Mouse (Mus musculus) heart, postnatal 14 days (tissue): ENCODE results near the gene Ngdn. TPM values are rescaled to one million over a fixed set of nuclear protein-coding genes. Genes with fewer than 3 reads are reported as not detected.
A peak's percentile ranks its signal among the peaks of the same experiment; 100 is the strongest.
"Not testable (repeated sequence)": the region's sequence is repeated elsewhere in the genome, so short reads cannot be mapped to it uniquely, and the experiment has no call there.

Experiments
- DNase-seq, 2 experiments: peaks; one replicate each; pipeline ENCODE4 v3.0.0; 2021 to 2022
- intact Hi-C: fragments of 180-260 bp; cut with DNase I; formaldehyde crosslinking; loops from one replicate; pipeline ENCODE4 v1.15.1; 2025
- total RNA-seq, 2 experiments: library from RNA; stranded (reverse); gene quantifications; 2 replicates each; pipeline ENCODE4 v1.2.3; 2021

Gene Ngdn
- total RNA-seq, 2 experiments from 2014 or later: 23.4 to 28.4 TPM

DNA sequence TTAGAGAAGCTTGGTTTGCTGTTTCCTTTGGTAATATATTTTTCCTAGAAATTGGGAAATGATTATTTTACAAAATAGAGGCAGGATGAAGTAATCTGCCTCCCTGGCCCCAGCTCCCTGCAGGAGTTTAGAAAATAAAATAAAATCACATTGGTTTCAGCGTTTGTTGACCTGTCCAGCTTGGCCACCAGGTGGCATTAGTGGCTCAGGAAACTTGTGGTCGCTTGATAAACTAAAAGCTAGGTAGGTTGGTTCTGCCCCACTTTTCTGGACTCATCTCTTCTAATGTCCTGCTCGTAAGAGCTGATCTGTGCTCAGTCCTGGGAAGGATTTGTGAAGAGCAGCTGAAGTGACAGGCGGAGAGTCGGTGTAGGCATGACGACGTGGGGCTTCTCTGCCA, 9.0 kb downstream of the Ngdn start:
- DNase-seq: peak; percentile 55 to 72
- intact Hi-C loops: no loop called here

DNA sequence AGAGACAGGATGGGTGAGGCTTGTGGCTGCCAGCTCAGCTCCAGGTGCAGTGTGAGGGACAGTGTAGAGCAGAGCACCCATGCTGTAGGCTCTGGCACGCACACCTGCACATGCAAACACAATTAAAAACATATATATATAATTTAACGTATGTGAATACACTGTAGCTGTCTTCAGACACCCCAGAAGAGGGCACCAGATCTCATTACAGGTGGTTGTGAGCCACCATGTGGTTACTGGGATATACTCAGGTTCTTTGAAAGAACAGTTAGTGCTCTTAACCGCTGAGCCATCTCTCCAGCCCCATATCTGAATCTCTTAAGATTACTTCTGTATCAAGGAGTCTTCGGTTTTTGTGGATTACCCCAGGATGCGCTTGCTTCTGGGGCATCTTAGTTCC, 10.3 kb downstream of the Ngdn start:
- intact Hi-C loops: loop anchor here (1.0 kb wide), 1 partner anchor 54 kb away; no protein-coding TSS in a partner anchor
- no peak for DNase-seq

DNA sequence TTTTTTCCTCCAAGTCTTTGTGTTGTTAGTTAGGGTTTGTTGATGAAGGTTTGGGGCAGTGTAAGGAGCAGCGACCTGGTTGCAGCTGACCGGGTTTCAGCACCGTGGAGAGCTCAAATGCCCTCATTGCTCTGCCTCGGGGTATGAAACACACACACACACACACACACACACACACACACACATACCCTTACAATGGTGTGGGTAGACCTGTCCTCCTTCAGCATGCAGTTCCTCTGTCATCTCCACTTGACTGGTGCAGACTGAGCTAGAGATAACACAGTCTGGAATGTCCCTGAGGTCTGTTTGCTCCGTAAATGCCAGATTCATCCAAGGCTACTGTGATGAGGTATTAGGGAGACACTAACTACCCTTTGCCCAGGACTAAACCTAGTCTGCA, 12.0 kb downstream of the Ngdn start:
- DNase-seq: no peak
- intact Hi-C loops: loop anchor here (1.0 kb wide), 1 partner anchor 73 kb away; no protein-coding TSS in a partner anchor

DNA sequence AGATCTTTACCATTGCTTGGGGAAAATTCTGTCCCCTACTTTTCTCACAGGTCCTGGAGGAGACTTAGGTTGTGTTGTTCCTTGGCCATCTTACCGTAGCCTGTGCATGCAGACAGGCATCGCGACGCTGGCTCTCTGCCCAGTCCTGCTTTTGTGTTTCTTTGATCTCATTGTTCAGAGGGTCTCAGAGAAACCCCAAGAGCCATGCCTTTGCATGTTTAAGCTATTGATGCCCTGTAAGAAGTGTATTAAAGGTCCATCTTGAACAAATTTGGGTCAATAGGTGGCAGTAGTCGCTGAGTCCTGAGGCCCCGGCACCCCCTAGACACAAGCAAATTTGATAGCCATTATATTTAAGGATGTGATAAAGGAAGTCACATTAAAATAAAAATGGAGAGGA, 12.4 kb downstream of the Ngdn start:
- no peak for DNase-seq
- intact Hi-C loops: loop anchor here (1.0 kb wide), 1 partner anchor 73 kb away; no protein-coding TSS in a partner anchor

DNA sequence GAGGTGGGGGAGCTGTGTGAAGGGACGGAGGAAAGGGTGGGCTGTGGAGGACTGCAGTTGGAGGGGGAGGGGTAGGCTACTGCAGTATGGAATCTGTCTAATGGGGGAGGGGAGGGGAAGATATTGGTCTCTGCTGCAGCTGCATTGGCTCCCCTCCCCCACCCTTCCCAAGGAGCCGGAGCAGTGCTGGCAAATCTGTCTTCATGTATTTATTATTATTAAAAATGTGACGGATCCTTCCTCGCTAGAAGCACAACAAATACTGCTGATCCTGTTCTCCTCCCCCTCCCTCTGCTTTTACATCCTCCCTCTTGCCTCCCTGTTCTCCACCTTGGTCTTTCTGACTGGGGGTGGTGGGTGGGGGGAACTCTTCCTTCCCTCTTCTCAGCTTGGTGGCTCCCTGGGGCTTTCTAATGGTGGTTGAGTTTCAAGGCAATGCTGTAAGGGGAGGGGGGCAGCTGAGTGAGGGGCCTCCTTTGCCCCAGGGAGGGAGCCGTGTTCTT, 13.1 kb downstream of the Ngdn start:
- DNase-seq: no peak
- intact Hi-C loops: no loop called here

DNA sequence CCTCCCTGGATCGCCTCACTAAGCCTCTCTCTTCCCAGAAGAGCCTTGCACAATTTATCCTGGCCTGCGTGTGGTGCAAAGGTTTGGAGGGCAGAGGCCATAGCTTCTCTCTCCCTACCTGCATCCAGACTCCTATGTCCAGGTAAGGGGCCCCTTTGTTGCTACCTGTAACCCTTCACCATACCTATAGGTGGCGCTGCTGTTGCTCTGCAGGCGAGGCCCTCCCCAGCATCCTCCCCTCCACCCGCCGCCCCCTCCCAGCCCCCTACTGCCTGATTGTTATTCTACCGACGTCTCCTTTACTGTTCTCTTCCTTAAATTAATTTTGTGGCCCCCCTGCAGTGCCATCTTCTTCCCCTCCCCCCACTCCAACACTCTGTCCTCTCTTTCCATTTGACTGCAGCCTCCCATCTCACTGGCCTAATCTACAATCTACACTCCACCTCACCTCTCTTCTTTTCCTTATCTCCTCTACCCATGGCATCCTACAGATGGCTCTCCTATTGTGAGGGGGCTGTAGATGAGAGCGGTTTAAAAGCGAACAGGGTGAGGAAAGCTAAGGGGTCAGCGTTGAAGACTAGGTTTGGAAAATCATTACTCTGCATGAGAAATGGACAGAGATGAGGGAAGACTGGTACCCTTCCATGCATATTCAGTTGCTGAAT, 13.9 kb downstream of the Ngdn start:
- intact Hi-C loops: no loop called here
- DNase-seq: peak in 1 of 2 experiments; percentile 28

DNA sequence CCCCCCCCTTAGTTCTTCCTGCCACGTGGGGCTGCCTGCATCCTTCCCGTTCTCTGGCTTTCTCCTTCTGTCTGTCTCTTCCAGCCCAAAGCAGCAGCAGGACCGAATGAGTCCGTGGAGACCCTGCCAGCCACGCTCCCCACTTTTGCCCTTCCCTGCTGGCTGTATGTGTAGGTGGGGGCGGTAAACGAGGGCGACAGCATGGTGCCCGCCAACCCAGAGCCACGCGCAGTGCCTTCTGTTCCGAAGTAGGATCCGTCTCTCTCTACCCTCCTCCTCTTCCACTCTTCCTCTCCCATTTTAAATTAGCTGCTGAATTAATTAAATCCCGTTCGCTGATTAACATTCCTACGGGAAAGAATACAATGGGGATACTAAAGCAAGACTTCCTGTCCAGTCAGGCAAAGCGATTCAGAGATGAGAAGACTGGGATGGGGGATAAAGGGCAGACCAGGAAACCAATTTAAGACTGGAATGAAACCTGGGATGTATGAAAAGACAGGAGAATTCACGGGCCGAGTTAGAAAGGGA, 17.5 kb downstream of the Ngdn start:
- no peak for DNase-seq
- intact Hi-C loops: no loop called here

DNA sequence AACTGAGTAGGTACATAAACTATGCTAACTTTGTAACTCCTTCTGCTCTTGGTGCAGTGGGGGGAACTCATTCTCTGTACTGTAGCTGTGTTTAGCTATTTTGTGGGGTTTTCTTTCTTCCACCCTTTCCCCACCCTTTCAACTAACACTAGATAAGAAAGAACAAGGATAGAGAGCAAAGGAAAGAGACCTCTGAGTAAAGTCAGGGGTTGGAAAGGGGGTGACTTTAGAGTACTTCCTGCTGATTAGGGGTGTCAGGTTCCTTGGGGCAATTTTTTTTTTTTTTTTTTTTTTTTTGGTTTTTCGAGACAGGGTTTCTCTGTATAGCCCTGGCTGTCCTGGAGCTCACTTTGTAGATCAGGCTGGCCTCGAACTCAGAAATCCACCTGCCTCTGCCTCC, 28.4 kb downstream of the Ngdn start:
- DNase-seq, intact Hi-C loops: not testable (repeated sequence)

DNA sequence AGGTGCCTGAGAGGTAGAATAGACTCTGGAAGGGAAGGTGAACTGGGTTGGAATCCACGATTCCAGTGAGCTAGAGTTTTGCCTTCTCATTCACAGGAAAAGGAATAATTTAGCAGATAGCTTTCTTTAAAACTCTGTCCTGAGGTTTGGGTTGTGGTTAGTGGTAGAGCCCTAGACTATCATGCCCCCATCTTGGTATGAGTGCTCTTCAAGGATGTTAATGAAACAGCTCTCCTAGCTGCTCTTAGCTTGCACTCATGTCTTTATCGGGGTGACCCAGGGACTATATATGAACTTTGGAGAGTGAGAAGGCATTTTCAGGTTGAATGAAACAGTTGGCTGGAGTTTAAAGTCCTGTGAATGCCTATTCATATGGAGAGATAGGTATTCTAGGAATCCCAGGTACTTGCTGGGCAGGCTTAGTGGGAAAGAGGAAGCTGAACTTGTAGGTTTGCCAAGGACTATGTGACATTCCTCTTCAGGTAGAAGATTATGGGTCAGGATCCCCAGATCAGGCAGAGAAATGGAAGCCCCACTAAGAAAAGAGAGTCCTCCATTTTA, 32.8 kb downstream of the Ngdn start:
- no peak for DNase-seq
- intact Hi-C loops: no loop called here

DNA sequence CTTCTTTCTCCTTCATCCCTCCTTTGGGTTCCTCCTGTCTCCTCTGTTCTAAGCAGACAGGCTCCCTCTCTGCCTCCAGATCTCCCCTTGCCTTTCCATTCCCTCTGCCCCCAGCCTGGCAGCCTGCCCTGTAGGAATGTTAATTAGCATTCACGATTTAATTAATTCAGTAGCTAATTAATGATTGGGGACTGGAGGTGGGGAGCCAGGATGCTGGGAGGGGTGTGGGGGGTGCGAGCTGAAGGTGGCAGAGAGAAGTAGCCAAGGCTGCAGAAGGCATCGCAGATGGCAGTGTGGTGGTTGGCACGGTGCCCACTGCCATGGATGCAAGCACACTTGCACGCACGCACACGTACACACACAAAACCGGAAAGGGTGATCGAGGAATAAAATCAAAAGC, 37.2 kb downstream of the Ngdn start:
- DNase-seq: no peak
- intact Hi-C loops: no loop called here

DNA sequence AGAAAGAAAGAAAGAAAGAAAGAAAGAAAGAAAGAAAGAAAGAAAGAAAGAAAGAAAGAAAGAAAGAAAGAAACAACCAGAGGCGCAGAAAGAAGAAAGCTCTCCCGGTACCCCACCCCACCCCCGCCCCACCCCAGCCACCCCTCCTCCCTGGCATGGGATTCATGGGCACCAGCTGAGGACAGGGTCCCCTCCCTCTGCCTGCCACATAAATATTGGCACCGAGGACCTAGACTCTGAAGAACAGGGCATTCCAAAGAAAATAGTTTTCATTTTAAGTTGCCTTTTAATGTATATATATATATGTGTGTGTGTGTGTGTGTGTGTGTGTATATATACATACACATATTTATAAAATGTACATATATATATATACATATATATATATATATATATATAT, 37.8 kb downstream of the Ngdn start:
- no peak for DNase-seq
- intact Hi-C loops: no loop called here

DNA sequence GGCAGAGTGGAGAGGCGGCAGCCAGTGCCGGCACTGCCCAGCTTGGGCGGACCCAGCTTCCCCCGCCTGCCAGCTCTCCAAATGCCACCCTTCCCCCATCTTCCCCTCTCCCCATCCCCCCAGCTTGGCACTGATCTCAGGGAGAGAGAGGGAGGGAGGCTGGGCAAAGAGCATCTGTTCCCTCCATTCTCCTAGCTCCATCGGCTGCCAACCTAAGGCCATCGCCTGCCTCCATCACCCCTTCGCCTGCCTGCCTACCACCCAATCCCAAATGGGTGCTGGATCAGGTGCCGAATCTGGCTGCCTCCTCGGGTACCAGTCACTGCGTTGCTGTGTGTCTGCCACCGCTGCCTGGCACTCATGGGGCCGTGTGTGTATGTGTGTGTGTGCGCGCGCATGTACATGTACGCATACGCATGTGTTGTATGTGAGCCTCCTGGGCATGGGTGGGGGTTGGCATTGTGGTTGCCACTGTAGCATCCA, 38.5 kb downstream of the Ngdn start:
- intact Hi-C loops: no loop called here

DNA sequence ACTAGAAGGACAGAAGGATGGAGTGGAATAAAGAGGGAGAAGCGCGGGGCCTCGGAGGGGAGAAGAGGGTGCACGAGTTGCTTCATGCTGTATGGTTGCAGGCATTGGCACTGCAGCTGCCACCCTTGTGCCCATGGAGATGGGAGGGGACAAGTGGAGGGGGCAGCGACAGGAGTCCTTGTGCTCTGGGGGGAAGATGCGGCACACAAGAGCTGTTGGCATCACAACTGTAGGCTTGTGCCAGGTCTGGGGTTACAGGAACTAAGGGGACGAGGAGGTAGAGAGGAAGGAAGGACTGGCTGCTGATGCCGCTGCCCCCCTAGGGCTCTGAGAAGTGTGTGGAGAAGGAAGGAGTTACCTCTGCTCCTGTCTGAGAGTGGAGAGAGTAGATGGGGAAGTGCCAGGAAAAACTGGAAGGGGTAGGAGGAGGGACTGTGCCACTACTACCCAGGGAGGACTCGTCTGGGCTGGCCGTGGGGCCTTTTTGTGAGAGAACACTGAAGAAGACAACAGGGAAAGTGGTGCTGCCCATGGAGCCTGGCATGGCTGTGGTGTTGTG, 39.0 kb downstream of the Ngdn start:
- intact Hi-C loops: no loop called here
- no peak for DNase-seq

More for the DNA sequence above, 38.5 kb downstream of the Ngdn start:
- DNase-seq: no peak

DNA sequence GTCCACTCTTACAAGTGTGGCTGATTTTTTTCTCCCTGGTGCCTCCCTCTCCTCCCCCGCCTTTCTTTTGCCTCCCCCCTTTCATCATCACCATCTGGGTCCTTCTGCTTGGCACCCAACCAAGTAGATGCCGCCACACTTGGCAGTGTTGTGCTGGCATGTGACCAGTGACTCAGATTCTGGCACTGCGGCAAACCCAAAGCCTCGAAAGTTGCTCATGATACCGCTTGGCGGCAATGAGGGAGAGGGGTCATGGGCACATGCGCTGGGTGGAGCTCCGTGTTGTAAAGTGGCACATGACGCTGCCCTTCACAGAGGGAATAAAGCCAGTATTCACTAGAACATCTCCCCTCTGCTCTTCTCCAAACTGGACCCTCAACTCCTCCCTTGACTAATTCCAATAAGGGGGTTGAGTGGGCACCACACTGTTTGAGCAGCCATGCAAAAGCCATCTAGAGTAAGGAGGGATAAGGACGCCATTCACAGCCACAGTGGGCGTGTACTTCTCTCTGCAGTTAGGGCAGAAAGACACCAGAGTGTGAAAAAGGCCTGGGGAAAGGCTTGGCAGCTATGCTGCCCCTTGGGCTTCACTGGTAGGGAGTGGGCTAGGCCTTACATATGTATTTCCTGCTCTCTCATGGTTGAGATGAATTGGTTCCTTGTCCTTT, 40.0 kb downstream of the Ngdn start:
- DNase-seq: peak in 1 of 2 experiments; percentile 53
- intact Hi-C loops: no loop called here

DNA sequence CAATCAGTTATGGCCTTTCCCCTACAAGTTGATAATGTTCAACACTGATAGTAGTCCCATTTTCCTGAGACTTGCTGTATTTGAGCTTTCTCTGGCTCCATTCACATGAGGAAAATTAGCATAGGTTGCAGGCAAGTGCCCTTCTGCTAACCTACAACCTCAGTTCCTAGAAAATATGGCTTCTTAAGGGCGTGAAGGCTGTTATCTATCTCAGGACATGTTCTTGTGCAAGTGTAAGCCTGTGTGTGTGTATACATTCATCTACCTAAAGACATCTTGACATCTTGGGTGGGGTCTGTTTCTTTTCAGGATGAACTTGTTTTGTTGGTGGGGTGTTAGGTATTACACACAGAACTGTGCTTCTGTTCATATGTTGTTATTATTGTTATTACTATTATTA, 43.8 kb downstream of the Ngdn start:
- intact Hi-C loops: no loop called here
- no peak for DNase-seq

DNA sequence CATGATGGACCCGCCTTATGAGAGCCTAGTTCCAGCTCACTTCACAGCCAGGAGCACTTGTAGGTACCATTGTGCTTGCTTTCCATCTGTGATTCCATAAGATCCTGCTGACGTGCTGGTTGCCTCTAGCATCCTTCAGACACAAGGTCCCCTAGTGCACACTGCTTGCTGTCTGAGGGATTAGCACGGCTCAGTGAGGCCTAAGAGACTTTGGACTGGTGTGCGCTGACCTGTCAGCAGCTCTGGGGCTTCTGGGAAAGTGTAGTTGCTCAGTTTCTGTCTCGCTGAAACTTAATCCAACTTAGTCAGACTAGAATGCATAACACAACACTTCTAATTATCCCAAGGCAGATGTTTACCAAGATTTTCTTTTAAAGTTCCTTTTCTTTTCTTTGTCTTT, 44.7 kb downstream of the Ngdn start:
- intact Hi-C loops: no loop called here
- no peak for DNase-seq

DNA sequence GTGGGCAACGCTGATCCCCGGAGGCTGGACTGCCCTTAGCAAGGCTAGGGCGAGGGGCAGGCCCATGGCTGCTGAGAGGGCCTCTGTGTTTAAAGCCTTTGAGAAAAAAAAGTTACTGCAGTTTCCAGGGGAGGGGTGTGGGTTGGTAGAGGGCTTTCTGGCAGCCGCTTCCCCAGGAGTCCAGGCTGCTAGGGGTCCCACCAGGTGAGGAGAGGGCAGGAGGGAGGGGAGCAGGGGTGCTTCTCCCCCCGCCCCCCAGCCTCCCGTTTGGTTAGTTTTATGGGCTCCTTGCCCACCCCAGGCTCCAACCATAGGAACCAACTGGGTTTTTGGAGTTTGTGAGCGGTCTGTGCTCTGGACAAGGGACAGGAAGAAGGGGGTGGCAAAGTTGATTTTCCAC, 46.6 kb downstream of the Ngdn start:
- intact Hi-C loops: no loop called here

DNA sequence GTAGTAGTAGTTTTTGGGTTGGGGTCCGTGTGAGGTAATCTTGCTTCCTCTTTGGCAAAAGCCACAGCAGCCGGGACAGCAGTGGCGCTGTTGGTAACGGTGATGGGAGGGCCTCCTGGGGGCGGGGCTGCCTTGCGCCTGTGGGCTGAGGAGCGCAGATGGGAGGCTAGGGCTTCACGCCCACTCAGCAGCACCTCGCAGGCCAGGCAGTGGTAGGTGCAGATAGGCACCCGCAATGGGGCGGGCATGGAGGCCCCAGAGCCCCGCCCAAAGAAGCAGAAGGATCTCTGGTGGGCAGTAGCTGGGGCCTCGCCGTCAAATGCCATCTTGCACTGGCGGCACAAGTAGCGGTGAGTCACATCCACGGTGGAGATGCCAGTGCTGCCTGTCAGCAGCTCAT, 47.4 kb downstream of the Ngdn start:
- DNase-seq: no peak
- intact Hi-C loops: no loop called here

More for the DNA sequence above, 46.6 kb downstream of the Ngdn start:
- no peak for DNase-seq

DNA sequence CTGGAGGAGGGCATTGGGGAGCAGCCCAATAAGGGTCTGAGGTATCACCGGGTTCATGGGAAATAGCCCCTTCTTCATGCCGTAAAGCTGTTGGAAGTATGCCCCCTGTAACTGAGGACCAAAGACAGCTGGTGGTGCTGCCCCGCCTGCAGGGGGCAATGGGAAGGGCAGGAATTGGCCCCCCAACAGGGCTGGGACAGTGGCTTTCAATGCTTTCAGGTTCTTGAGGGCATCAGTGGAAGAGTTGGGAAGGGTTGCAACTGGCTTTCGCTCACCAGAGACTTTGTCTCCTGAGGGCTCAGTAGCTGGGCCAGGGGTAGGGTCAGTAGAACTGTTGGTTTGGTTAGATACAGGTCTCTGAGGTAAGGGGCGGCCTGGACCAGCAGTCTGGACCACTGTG, 47.9 kb downstream of the Ngdn start:
- DNase-seq: no peak
- intact Hi-C loops: no loop called here

DNA sequence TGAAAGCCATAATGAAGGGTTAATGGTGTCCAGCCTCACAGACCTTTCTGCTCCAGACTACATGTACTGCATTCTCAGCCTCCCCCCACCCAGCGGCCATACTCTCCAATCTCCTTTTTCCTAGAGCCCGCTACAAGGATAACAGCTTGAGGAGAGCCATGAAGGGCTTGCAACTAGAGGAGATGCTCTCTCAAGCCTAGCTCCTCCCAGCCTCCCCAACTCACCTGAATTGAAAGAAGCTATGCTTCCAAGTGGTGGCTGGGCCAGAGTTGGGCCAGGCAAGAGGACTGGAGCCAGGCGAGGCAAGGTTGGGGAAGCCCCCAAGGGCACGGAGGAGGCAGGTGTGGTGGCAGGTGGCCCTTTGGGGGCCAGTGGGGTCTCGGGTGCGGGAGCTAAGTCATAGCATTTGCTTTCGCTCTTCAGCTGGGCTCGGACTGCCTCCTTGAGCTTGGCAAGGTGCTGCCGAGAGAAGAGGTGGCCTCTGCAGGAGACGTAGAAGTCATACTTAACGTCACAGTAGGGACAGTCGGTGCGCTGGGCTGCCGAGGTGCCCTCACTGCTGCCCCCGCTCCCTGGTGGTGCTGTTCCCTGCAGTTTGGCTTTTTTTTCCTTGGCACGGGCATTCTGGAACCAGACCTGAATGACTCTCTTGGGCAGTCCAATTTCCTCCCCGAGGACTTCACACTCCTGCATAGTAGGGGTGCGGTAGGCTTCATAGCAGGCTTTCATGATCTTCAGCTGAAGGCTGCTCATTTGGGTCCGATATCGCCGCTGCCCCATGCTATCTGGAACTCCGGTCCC, 48.5 kb downstream of the Ngdn start:
- intact Hi-C loops: no loop called here

More for the DNA sequence above, 48.5 kb downstream of the Ngdn start:
- no peak for DNase-seq
